Mouse (Mus musculus) kidney, postnatal 14 days (tissue): ENCODE results near the gene Epha2.
A peak's percentile ranks its signal among the peaks of the same experiment; 100 is the strongest.

Experiments used
- DNase-seq: peaks from one replicate; pipeline ENCODE4 v3.0.0; 2022; ENCODE audit warnings: mixed read lengths

Epha2 gene

GRCm38 (mm10) chr4:141304223-141304611 lies 3.2 kb downstream of the Epha2 start:
- no peak for DNase-seq

GRCm38 (mm10) chr4:141306057-141306456 lies 5.0 kb downstream of the Epha2 start:
- no peak for DNase-seq

DNA sequence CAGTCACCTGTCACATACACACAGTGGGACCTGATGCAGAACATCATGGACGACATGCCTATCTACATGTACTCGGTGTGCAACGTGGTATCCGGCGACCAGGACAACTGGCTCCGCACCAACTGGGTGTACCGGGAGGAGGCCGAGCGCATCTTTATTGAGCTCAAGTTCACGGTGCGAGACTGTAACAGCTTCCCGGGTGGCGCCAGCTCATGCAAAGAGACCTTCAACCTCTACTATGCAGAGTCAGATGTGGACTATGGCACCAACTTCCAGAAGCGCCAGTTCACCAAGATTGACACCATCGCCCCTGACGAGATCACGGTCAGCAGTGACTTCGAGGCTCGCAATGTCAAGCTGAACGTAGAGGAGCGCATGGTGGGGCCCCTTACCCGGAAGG lies 7.3 kb downstream of the Epha2 start:
- peak; percentile 77 for DNase-seq

- DNase-seq = no peak
Measured at GRCm38 (mm10) chr4:141308857-141309772, 8.1 kb downstream of the Epha2 start.

- DNase-seq = peak; percentile 57
Measured at GRCm38 (mm10) chr4:141309773-141310145, 8.7 kb downstream of the Epha2 start.

DNA sequence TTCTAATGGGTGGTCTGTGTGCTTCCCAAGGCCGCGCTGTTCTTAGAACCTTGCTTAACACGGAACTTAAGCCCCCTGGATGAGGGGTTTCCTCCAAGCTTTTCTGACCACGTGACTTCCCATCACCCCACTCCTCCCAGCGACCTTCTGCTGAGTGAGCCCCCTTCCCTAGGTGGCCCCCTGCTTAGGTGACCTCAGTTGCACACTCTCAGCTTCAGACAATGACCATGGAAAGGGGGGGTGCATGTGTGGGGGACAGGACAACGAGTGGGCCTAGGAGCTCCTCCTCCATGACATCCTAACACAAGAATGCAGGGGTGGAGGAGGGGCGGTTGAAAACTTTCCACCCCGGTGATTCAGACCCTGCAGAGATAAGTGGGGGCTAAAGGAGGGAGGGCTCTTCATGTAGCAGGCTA lies 9.2 kb downstream of the Epha2 start:
- peak; percentile 85 for DNase-seq

DNA sequence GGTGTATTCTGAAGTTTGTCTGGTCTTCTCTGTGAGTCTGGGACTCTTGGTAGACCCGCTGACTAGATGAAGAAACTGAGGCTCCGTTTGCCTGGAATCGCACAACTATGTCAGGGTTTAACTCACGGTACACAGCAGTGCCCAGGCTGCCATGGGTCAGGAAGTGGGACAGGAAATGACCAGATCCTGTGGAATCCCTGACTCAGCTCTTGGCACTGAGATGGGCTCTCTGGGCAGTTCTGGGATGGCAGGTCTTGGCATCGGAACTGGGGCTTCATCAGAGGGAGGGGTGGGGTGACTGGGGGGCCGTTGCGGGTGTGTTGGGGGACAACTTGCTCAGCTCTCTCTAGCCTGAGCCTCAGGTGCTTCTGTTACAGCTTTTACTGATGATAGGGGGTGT lies 10.0 kb downstream of the Epha2 start:
- DNase-seq = peak; percentile 80

DNA sequence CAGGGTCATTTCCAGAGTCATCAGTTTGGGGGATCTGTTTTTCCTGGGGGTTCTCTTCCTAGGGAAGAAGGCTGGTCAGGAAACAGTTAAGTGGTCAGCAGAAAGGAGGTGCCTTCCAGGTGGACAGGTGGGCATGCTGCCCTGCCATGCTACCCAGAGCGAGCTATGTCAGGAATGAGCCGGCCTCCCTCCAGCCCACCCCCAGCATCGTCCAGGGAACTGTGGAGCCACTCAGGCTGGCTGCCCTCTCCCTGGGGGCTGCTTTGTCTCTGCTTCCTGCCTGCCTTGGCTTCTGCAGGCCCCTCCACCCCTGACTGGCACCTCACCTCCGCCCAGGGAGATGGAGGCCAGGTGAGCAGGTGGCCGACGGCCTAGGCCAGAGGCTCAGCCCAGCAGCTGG lies 10.5 kb downstream of the Epha2 start:
- DNase-seq = peak; percentile 64

DNA sequence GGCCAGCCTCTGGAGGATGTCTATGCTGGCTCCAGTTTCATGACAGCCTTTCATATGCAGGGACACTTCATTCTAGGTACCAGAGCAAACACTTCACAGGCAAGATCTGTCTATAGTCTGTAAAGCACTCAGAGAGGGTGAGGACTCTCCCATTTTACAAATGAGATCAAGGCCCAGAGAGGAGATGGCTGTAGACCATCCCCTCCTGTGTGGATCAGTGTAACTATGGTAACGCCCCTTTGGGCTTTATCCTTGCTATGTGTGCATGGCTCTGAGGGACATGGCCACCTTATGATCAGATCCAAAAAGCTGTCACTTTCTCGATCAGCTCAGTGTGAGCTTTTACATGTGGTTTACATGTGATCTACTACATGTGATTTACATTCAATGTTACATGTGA lies 10.9 kb downstream of the Epha2 start:
- DNase-seq = no peak

DNA sequence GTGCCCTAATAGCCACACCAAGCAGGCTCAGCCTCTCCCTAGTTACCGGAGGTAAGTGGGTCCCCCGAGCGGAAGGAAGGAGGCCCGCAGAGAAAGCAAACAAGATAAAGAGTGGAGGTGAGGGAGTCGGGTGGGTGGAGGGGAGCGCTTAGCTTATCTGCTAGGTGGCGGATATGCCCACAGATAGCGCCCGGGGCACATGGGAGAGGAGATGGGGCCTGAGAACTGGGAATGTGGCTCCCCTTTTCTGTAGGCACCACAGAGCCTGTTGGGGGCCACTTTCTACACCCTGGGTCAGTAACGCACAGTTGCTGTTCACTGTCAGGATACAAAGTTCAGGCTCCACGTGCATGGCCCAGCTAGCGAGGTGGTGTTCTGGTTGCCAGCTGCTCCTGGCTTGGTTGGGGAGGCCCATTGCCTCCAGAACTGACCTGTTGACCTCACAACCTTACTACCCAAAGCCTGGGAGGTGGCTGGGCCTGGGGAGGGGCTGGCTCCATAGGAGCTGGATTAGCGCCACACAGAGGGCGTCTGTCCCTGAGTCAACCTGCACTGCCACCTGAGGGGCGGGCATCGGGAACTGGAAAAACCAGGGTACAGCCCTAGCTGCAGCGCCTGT lies 11.6 kb downstream of the Epha2 start:
- peak; percentile 57 for DNase-seq

GRCm38 (mm10) chr4:141313481-141313880 lies 12.4 kb downstream of the Epha2 start:
- DNase-seq = no peak

GRCm38 (mm10) chr4:141313924-141314323 lies 12.9 kb downstream of the Epha2 start:
- peak; percentile 55 for DNase-seq

- DNase-seq = no peak
Measured at GRCm38 (mm10) chr4:141314745-141315144, 13.7 kb downstream of the Epha2 start.

DNA sequence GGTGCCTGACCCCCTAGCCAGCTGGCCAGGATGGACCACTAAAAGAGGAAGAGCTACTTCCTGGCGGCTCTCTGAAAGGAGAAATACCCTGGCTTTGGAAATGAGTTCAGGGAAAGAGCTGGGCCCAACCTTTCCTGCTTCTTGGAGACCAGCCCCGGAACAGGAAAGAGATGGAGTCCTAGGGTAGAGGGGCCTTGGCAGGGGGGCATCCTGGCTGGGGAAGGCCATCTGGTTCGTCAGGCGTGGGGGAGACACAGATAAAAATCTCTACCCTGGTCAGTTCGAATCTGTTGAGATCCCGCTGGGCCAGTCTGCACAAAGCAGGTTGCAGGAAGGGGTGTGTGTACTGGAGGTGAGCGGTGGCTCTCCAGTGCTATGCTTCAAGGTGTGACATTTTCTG lies 15.0 kb downstream of the Epha2 start:
- peak; percentile 60 for DNase-seq

- no peak for DNase-seq
Measured at GRCm38 (mm10) chr4:141316498-141317180, 15.6 kb downstream of the Epha2 start.

GRCm38 (mm10) chr4:141317914-141318313 lies 16.9 kb downstream of the Epha2 start:
- no peak for DNase-seq

GRCm38 (mm10) chr4:141322526-141322925 lies 21.5 kb downstream of the Epha2 start:
- DNase-seq = no peak

- peak; percentile 54 for DNase-seq
Measured at GRCm38 (mm10) chr4:141324771-141325191, 23.7 kb downstream of the Epha2 start.

GRCm38 (mm10) chr4:141325636-141326035 lies 24.6 kb downstream of the Epha2 start:
- peak; percentile 56 for DNase-seq

DNA sequence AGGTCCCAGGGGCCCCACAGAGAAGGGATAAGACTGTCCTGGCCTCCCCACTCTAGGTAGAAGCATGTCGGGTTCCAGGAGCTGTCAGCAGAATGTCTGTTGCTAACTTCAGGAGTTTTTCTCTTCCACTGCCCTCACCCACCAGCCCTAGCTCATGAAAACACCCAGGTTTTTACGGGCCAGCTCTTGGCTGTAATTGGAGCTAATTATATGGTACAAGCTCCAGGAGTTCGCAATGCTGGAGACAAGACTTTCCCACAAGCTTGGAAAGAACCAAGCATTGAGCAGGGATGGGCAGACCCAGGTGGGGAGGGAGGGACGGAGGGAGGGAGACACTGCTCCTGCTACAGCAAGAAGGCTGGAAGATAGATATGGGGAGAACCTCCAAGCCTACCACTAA lies 26.0 kb downstream of the Epha2 start:
- no peak for DNase-seq

GRCm38 (mm10) chr4:141328742-141329141 lies 27.7 kb downstream of the Epha2 start:
- no peak for DNase-seq

DNA sequence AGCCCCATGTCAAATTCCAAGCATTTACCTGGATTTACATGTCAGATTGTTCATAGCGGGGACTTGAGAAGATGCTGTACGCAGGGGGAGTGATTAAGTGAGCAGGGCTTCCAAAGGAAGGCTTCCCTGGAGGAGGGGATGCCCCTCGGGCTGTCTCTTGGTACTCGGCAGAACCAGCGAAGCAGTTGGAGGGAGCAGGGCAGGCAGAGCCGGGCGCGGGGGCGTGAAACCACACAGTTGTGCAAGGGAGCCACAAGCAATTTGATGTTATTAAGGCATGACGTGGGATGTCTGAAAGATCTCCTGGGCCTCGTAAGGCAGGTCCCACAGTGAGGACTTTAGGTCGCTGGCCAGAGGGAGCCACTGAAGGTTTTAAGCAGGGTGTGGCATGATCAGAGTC lies 28.9 kb downstream of the Epha2 start:
- no peak for DNase-seq

GRCm38 (mm10) chr4:141331446-141331845 lies 30.4 kb downstream of the Epha2 start:
- DNase-seq = no peak

DNA sequence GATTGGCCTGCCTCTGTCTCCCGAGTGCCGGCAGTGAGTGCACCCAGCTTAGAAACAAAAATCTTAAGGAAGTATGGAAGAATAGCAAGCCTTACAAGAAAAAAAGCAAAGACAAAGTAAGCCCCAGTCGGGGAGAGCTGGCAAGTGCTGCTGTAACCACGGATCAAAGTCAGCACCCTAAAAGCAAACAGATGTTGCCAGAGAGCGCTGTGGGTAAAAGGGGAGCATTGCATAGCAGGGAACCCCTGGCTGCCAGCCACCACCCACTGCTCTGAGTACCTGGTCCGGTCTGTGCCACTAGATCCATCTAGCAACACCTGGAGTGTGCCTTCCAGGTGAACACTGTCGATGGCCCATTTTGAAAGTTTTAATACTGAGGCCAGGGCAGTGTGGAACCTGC lies 31.2 kb downstream of the Epha2 start:
- DNase-seq = no peak
